Mouse (Mus musculus) T-helper 2 cell (primary cell): Measurements from ENCODE around the gene Stk32c.

Source experiments
- in situ Hi-C: fragments of 300-600 bp; cut with MboI, MseI; formaldehyde crosslinking; loops from one replicate; pipeline ENCODE4 v1.15.1; 2025; ENCODE audit warnings: high pct_unique_total_duplicates

Stk32c gene

GRCm38 (mm10) chr7:139201209-139201608 lies 11.9 kb downstream of the Stk32c start:
- in situ Hi-C loops: no loop called here

- in situ Hi-C loops: no loop called here
These were observed 13.0 kb downstream of the Stk32c start for GRCm38 (mm10) chr7:139200108-139200507.

- in situ Hi-C loops: no loop called here
These were observed 16.1 kb downstream of the Stk32c start for GRCm38 (mm10) chr7:139197022-139197421.

DNA sequence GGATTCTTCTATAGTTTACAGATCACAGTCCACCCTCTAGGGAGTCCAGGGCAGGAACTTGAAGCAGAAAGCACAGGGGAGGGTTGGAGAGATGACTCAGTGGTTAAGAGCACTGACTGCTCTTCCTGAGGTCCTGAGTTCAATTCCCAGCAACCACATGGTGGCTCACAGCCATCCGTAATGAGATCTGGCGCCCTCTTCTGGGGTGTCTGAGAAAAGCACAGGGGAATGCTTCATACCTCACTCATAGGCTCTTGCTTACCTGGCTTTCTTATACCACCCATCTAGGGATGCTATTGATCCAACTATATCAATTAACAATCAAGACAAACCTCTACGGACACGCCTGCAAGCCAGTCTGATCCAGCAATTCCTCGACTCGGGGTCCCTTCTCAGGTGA lies 21.5 kb downstream of the Stk32c start:
- in situ Hi-C loops: no loop called here

- in situ Hi-C loops: no loop called here
These were observed 22.5 kb downstream of the Stk32c start for GRCm38 (mm10) chr7:139190616-139191015.

GRCm38 (mm10) chr7:139188634-139189207 lies 24.4 kb downstream of the Stk32c start:
- in situ Hi-C loops: no loop called here

DNA sequence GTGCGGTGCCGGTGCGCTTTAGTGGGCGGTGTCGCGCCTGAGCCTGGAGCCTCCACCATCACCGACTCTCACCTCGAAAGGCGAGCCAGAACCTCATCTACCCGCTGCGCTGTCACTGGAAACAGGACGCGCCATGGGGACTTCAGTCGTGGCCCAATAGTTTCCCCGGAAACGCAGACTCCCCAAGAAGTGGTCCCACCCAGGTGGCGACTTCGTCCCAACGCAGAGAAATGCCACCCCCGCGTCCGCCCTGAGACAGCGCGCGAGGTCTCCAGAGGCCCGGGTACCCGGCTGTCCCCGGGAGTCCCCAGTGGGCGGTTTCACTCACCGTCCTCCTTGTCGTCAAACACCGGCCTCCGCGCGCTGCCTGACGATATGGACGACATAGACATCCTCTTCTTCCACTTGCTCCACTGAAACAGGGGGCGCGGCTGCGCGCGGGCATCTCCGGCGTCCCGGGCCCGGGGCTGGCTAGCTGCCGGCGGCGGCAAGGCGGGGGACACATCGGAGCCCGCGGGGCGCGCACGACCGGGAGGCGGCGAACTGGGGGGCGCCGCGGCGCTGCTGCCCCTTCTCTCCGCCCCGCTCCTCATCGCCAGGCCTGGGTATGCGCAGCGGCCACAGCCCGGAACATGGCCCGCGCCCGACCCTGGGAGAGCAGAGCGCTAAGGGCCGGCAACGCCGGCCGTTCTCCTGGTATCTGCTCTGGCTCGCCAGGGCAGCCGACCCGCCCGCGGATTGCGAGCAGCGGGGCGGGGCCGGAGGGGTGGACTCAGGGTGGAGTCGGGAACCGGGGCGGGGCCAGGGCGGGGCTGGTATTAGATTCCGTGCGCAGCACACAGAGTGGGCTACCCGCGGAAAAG lies 25.1 kb downstream of the Stk32c start:
- in situ Hi-C loops: no loop called here

DNA sequence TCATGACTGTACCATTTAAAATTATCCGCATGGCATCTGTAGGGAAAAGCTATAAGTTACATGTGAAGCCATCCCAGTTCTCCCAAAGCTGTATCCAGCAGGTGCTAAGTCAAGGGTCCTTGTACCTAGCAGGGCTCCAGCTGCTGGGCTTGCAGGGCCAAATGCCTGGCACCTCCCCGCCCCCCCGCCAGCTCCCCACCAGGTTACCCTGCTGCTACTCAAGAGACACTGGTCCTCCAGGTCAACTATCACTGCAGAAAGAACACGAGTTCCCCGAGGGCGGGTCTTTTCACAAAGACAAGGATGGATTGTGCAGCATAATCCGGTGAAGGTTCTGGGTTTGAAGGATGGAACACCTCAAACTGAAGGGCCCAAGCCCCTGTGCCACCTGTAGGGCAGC lies 25.8 kb downstream of the Stk32c start:
- in situ Hi-C loops: no loop called here

DNA sequence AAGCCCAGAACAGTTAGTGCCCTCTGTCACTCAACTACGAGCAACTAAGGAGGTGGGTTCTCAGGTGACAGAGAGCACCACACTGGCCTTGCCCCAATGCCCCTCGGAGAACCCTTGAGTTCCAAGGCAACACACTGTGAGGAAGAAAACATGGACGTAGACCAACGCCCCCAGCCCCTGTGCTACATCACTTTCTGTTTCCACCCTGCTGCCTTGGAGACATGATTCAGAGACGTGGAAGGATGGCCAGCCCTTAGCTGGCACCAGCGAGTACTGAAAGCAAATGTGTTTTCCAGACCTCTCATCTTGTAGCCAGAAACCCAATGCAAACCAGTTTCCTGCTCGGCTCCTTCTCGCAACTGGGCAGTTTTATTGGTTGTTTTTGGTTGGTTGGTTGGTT lies 26.7 kb downstream of the Stk32c start:
- in situ Hi-C loops: no loop called here

DNA sequence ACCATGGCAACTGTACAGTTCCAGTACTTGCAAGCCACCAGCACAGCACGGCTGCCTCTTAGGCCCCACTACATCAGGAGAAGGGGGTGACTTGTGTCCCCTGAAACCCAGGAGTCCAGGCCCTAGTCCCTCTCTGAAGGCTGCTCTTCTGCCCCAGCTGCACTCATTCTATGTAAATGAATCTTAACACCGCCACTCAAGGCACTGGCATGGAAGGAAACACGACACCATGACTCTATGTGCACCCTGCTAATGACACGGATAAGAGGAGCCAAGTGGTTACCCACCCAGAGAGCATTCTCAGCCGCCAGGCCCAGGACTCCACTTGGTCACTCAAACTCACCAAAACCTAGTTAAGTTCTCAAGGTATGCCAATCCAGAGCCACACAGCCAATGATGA lies 27.1 kb downstream of the Stk32c start:
- in situ Hi-C loops: no loop called here

DNA sequence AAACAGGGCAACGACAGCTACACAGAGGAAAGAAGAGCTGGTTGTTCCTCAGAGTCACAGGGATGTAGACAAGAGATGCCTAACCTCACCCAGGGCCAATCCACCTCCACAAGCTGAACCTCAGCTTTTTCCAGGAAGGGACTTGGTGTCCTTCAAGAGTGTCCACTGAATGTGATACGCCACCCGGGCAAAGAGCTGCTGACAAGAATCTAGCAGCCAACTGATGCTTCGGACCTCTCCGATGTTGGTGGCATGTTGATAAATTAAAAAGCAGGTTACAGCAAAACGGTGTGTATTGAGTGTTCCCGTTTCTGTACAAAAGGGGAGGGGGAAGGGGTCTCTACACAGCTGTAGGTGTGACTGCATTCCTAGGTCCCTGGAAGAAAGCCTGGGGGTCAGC lies 28.3 kb downstream of the Stk32c start:
- in situ Hi-C loops: no loop called here

DNA sequence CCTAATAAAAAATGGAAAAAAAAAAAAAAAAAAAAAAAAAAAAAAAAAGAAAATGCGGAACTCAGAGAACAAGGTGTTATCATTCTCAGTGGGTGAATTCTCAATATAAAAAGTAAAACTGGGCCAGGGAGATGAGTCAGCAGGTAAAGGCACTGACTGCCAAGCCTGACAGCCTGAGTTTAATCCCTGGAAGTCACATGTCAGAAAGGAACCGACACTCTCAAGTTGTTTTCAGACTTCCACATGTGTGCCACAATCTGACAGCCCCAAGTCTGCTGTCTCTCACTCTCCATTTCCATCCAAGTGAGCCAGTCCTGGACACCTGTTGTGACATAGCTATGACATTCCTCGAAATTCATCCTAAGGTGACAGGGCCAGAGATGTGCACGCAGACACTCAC lies 28.7 kb downstream of the Stk32c start:
- in situ Hi-C loops: no loop called here

GRCm38 (mm10) chr7:139180058-139180457 lies 33.0 kb downstream of the Stk32c start:
- in situ Hi-C loops: no loop called here

GRCm38 (mm10) chr7:139179299-139179698 lies 33.8 kb downstream of the Stk32c start:
- in situ Hi-C loops: loop anchor here (5.0 kb wide), 1 partner anchor 42 kb away; no protein-coding TSS in a partner anchor

DNA sequence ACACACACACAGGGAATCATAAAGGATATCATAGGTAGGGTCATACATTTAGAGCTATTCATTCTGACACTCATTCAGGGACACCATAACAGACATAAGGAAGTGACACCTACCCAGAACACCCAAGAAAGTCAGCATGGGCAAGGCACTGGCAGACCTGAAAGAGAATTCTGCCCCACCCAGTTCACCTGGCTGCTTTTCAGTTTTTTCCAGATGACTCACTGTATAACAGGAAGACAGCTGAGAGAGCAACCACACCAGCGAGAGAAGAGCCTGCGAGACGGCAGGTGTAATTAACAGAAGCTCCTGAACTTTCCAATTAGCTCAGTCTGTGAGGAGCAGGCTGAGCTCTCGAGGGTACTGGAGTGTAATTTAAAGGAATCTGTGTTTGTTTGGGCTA lies 44.0 kb downstream of the Stk32c start:
- in situ Hi-C loops: no loop called here

- in situ Hi-C loops: no loop called here
These were observed 48.7 kb downstream of the Stk32c start for GRCm38 (mm10) chr7:139164410-139164809.

DNA sequence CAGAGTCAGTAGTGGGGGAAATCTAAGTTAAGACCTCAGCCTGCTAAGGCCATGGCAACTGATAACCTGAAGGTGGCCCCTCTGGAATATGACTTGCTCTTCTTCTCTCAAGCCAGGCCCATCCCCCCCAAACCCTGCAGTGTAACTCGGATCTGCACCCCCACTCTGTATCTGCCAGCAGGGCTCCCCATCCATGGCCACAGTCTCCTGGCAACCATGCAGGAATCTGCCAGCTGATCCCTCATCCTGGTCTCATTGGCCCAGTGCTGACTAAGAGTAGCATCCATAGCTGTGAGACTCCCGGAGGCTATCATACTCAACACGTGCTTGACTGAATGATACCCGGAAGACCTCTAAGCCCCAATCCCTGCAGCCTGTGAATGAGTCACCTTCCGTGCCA lies 54.2 kb downstream of the Stk32c start:
- in situ Hi-C loops: no loop called here

- in situ Hi-C loops: no loop called here
These were observed 54.6 kb downstream of the Stk32c start for GRCm38 (mm10) chr7:139158549-139158948.

- in situ Hi-C loops: no loop called here
These were observed 55.6 kb downstream of the Stk32c start for GRCm38 (mm10) chr7:139157541-139157940.

- in situ Hi-C loops: no loop called here
These were observed 56.6 kb downstream of the Stk32c start for GRCm38 (mm10) chr7:139156341-139157058.

- in situ Hi-C loops: no loop called here
These were observed 60.2 kb downstream of the Stk32c start for GRCm38 (mm10) chr7:139152927-139153326.

GRCm38 (mm10) chr7:139151116-139151515 lies 62.0 kb downstream of the Stk32c start:
- in situ Hi-C loops: no loop called here

DNA sequence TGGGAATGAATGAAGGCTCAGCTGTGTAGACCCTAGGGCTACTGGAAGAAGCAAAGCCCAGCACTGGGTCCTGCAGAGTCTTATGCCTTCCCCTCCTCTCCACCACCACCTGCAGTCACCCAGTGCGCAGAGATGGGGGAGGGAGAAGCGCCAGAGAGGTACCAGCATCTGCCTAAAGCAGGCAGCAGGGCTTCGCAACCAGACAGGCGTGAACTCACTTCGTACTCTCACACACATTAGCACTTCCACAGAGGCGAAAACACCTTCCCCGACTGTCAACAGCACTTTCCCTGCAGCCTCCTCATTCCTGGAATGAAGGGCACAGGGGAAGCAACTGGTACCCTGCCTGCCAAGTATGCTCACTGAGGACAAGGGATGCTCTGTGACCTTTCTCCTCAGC lies 63.7 kb downstream of the Stk32c start:
- in situ Hi-C loops: no loop called here
